Mouse (Mus musculus) bone marrow, adult 2 months (tissue): Measurements from ENCODE around the gene Npas3. TPM values are rescaled to one million over a fixed set of nuclear protein-coding genes. Genes with fewer than 3 reads are reported as not detected.

ENCODE experiments used
- H3K27ac ChIP-seq: fragments of 200-500 bp; 2 replicates; pipeline ENCODE4 v1.5.1; 2012; ENCODE audit warnings: low read depth, mild to moderate bottlenecking, control low read depth, inconsistent platforms, low read length; ENCODE audit not compliant: control insufficient read depth, poor library complexity, insufficient read depth
- H3K4me1 ChIP-seq: fragments of 200-500 bp; 2 replicates; pipeline ENCODE4 v1.6.1; 2011; ENCODE audit warnings: low read length; ENCODE audit not compliant: control insufficient read depth, insufficient read depth
- H3K4me3 ChIP-seq: fragments of 200-500 bp; replicated peaks from 2 replicates; pipeline ENCODE3; 2011; ENCODE audit warnings: mild to moderate bottlenecking, low read depth, low read length, control low read depth; ENCODE audit not compliant: control insufficient read depth
- CTCF ChIP-seq: fragments of 200-500 bp; IDR thresholded peaks from 2 replicates; pipeline ENCODE4 v1.5.1; 2011; ENCODE audit warnings: low read length, control low read depth; ENCODE audit not compliant: control insufficient read depth, insufficient read depth
- POLR2A ChIP-seq: fragments of 200-500 bp; IDR thresholded peaks from 2 replicates; pipeline ENCODE4 v1.6.1; 2011; ENCODE audit warnings: low read depth, mild to moderate bottlenecking, control low read depth, low read length, borderline replicate concordance; ENCODE audit not compliant: control insufficient read depth
- WGBS: fragments of 180-500 bp; shearing (Covaris S2); methylation state at CpG from one replicate; pipeline ENCODE4 v1.1.7; 2018; 5-methylcytosine and 5-hydroxymethylcytosine counted together
- polyA plus RNA-seq: library from polyadenylated mRNA; stranded (reverse); fragments of >200 nt; gene quantifications from 2 replicates; pipeline ENCODE4 v1.2.4, GENCODE M21; 2011; ENCODE audit warnings: low replicate concordance; ENCODE audit not compliant: missing spikeins, insufficient read depth, insufficient read length

The Npas3 gene
- polyA plus RNA-seq, 1 experiment, result not detected

- H3K27ac ChIP-seq, result no peak overlapping the region
- no peak for TF ChIP-seq POLR2A
- no peak for TF ChIP-seq CTCF
- WGBS, result 69% methylated on average over 2 of the region's 2 CpGs
- no peak overlapping the region for H3K4me3 ChIP-seq
- no peaks in the 10 kb centered on the region for H3K4me1 ChIP-seq
Observed at GRCm38 (mm10) chr12:53333251-53333650, 84.8 kb downstream of the Npas3 start.

GRCm38 (mm10) chr12:53338349-53338948 is 90.0 kb downstream of the Npas3 start:
- 83% methylated on average over 14 of the region's 14 CpGs for WGBS
- TF ChIP-seq POLR2A (no peak), CTCF (no peak)
- no peak overlapping the region for H3K27ac ChIP-seq
- H3K4me3 ChIP-seq, result no peak overlapping the region
- no peaks in the 10 kb centered on the region for H3K4me1 ChIP-seq

- TF ChIP-seq CTCF, result no peak
- no peak for TF ChIP-seq POLR2A
- Histone ChIP-seq H3K27ac (no peak overlapping the region), H3K4me1 (no peaks in the 10 kb centered on the region), H3K4me3 (no peak overlapping the region)
- WGBS, result 74% methylated on average over 9 of the region's 9 CpGs
Observed at GRCm38 (mm10) chr12:53342741-53343140, 94.3 kb downstream of the Npas3 start.

- no peak overlapping the region for H3K27ac ChIP-seq
- H3K4me1 ChIP-seq, result no peaks in the 10 kb centered on the region
- H3K4me3 ChIP-seq, result no peak overlapping the region
- TF ChIP-seq CTCF (no peak), POLR2A (no peak)
- WGBS, result 73% methylated on average over 7 of the region's 7 CpGs
Observed at GRCm38 (mm10) chr12:53351860-53352259, 103.4 kb downstream of the Npas3 start.

- WGBS, result 77% methylated on average over 5 of the region's 5 CpGs
- Histone ChIP-seq H3K27ac (no peak overlapping the region), H3K4me1 (no peaks in the 10 kb centered on the region), H3K4me3 (no peak overlapping the region)
- TF ChIP-seq POLR2A (no peak), CTCF (no peak)
Observed at GRCm38 (mm10) chr12:53365751-53366150, 117.3 kb downstream of the Npas3 start.

GRCm38 (mm10) chr12:53384851-53385250 is 136.4 kb downstream of the Npas3 start:
- Histone ChIP-seq H3K4me3 (no peak overlapping the region), H3K27ac (no peak overlapping the region), H3K4me1 (no peaks in the 10 kb centered on the region)
- WGBS, result 81% methylated on average over 8 of the region's 8 CpGs
- TF ChIP-seq CTCF, result no peak
- no peak for TF ChIP-seq POLR2A

- H3K4me1 ChIP-seq, result no peaks in the 10 kb centered on the region
- TF ChIP-seq POLR2A (no peak), CTCF (no peak)
- WGBS, result 65% methylated on average over 4 of the region's 4 CpGs
- no peak overlapping the region for H3K4me3 ChIP-seq
- H3K27ac ChIP-seq, result no peak overlapping the region
Observed at GRCm38 (mm10) chr12:53405856-53406255, 157.4 kb downstream of the Npas3 start.

- no peaks in the 10 kb centered on the region for H3K4me1 ChIP-seq
- 69% methylated on average over 3 of the region's 3 CpGs for WGBS
- H3K4me3 ChIP-seq, result no peak overlapping the region
- TF ChIP-seq POLR2A (no peak), CTCF (no peak)
- no peak overlapping the region for H3K27ac ChIP-seq
Observed at GRCm38 (mm10) chr12:53407776-53408175, 159.3 kb downstream of the Npas3 start.

- 85% methylated on average over 4 of the region's 4 CpGs for WGBS
- no peak overlapping the region for H3K27ac ChIP-seq
- no peak for TF ChIP-seq CTCF
- TF ChIP-seq POLR2A, result no peak
Observed at GRCm38 (mm10) chr12:53409711-53410110, 161.2 kb downstream of the Npas3 start.

More at GRCm38 (mm10) chr12:53409711-53410110, 161.2 kb downstream of the Npas3 start:
- Histone ChIP-seq H3K4me3 (no peak overlapping the region), H3K4me1 (no peaks in the 10 kb centered on the region)
